Mouse (Mus musculus) kidney, adult 8-10 months (tissue): ENCODE measurements around the gene Speg.

Experiments
- DNase-seq, 2 experiments: peaks; one replicate each; pipeline ENCODE4 v3.0.0; 2022

Speg gene

DNA sequence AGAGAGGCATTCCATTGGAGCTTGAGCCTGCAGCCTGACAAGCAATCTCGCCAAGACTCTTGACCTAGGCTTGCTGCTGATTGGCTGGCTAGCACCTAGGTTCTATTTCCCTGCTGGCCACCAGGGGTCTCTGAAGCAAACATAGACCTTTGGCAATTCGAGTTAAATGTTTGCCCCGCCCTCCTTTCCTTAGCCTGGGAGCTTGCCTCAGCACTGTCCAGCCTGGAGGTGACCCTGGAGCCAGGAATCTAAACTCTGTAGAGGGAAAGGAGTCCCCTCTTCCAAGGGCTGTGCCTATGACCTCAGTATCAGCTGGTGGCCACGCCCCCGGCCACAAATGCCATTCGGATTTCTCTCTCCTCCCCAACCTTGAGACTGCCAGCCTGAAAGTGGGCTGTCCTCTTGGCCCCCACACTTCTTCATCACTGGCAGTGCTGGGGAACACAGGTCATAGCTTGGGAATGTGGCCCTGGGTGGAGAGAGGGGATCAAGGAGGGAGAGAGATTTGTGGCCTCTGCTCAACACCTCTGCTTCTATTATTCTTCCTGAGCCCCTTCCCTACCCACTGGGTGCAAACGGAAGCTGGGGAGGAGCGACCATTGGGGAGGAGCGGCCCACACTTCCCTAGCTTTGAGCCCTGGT, 23.8 kb downstream of the Speg start:
- DNase-seq, result peak; percentile 81 to 83

DNA sequence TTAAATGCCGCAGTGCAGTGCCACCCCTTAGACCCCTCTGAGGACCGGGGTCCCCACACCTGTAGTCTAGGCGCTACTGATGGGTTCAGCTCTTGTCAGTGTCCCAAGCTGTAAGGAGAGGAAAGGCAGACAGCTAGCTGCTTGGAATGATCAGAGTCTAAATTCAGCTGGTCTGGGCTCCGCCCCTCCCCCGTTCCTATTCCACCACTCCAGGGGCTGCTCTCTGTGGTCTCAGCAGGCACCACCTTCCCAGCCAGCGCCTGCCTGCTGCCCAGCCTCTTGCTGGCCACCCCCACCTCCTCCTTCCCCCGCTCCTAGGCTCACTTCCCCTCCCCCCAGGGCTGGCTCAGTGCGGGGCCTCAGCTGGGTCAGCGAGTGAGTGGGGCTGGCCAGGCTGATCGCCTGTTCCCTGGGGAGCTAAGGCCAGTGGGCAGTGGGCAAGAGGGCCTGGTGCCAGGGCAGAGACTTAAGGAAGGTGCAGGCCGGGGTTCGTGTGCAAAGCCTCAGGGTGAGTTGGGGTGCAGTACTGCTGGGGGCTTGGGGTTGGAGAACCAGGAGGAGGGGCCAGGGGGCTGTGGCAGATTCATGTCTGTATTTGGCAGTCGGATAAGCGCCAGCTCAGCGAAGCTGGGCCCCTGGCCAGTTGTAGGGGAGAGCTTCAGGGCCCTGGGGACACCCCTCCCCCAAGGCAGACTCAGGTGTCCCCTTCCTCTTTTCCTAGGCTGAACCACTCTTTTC, 24.8 kb downstream of the Speg start:
- DNase-seq, result peak in 1 of 2 experiments; percentile 30

DNA sequence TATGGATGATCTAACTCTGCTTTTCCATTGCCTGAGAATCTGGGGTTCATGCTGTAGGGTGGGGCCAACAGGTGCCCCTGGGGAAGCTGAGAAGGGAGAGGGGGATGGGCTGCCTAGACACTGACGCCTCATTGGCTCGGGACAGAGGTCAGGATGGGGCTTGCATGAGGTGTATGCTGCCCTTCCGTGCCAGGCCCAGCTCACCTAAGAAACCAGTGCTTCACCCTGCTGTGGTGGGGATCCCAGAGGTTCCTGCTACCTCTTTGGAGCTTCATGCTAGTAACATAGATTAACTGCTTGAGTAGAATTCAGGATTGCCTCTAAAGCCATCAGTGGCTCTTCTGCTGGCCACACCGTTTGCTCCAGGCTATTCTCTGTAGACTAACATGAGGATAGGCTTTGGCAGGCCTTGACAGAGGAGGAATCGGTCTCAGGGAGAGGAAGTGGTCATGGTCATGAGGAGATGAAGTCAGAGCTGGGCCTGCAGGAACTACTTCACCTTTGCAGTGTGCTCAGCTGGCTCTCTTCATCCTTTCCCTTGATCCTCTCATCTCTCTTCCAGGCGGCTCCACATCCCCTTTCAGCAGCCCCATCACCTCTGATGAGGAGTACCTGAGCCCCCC, 25.5 kb downstream of the Speg start:
- no peak for DNase-seq

DNA sequence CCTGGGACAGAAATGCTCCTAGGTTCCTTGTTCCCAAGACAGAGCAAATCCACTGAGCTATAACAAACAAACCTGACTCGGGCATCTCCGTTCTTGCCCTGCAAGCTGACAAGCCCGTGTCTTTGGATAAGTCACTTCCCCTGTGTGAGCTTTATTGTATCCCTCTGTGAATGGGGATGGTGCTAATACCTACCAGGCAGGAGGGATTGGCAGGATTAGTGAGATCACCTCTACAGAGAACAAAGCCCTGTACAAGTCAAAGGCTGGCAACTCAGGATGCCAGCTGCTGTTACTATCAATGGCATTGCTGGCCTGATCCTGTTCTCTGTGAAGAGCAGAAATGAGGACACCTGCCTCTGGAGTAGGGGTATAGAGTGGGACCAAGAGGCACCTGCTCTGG, 30.4 kb downstream of the Speg start:
- no peak for DNase-seq

GRCm38 (mm10) chr1:75406173-75406572, 31.1 kb downstream of the Speg start:
- no peak for DNase-seq

GRCm38 (mm10) chr1:75407056-75407455, 32.0 kb downstream of the Speg start:
- DNase-seq, result no peak

- DNase-seq, result no peak
Measured at GRCm38 (mm10) chr1:75408210-75408609, 33.1 kb downstream of the Speg start.

DNA sequence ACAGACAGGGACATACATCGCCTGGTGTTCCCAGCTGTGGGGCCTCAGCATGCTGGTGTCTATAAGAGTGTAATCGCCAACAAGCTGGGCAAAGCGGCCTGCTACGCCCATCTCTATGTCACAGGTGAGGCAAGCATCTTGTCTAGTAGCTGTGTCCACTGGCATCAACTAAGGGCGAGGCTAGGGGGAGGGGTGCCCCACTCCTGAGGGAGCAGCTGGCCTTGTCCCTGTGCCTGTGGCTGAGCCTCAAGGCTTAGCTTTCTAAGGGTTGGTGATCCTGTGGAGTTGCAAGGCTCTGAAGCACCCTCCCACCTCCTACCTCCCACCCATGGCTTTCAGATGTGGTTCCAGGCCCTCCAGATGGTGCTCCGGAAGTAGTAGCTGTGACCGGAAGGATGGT, 34.9 kb downstream of the Speg start:
- no peak for DNase-seq

DNA sequence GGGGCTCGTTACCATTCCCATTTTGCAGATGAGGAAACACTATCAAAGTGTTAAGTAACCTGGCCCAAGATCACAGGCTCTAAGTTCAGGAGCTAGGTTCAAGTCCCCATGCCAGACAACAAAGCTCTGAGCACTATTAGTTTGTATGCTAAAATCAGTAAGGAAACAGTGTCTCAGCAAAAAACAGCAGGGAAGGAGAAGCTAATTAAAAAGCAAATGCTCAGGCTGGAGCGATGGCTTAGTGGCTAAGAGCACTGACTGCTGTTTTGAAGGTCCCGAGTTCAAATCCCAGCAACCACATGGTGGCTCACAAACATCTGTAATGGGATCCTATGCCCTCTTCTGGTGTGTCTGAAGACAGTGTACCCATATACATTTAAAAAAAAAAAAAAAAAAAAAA, 37.1 kb downstream of the Speg start:
- DNase-seq, result no peak

DNA sequence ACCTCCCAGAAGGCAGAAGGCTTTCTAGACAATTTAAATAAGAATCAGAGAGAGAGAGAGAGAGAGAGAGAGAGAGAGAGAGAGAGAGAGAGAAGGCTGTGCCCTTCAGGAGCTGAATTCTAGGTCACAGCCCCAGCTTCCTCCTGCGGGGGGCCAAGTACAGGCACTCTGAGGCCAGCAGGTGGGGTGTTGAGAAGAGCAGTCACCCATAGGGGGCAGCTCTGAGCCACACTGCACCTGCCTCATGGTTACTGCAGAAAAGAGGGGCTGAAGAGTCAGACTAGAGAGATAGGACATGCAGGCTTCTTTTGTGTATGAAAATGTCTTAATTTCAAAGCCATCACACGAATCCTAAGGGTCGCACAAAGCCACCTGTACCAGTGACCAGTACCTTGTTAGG, 38.7 kb downstream of the Speg start:
- DNase-seq, result peak; percentile 20 to 21

DNA sequence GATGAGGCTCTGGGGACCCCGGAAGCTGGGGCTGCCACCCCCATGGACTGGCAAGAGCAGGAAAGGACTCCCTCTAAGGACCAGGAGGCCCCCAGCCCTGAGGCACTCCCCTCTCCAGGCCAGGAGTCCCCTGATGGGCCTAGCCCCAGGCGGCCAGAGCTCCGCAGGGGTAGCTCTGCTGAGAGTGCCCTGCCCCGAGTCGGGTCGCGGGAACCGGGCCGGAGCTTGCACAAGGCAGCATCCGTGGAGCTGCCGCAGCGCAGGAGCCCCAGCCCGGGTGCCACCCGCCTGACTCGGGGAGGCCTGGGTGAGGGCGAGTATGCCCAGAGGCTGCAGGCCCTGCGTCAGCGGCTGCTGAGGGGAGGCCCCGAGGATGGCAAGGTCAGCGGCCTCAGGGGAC, 46.7 kb downstream of the Speg start:
- no peak for DNase-seq

DNA sequence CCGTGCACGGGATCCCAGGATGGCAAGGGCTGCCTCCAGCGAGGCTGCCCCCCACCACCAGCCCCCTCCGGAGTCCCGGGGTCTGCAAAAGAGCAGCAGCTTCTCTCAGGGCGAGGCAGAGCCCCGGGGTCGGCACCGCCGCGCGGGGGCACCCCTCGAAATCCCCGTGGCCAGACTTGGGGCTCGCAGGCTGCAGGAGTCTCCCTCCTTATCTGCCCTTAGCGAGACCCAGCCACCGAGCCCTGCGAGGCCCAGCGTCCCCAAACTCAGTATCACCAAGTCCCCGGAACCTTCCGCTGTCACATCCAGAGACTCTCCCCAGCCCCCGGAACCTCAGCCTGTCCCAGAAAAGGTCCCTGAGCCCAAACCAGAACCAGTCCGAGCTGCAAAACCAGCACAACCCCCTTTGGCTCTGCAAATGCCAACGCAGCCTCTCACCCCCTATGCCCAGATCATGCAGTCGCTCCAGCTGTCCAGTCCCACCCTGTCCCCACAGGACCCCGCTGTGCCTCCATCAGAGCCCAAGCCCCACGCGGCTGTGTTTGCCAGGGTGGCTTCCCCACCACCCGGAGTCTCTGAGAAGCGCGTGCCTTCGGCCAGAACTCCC, 47.2 kb downstream of the Speg start:
- no peak for DNase-seq

DNA sequence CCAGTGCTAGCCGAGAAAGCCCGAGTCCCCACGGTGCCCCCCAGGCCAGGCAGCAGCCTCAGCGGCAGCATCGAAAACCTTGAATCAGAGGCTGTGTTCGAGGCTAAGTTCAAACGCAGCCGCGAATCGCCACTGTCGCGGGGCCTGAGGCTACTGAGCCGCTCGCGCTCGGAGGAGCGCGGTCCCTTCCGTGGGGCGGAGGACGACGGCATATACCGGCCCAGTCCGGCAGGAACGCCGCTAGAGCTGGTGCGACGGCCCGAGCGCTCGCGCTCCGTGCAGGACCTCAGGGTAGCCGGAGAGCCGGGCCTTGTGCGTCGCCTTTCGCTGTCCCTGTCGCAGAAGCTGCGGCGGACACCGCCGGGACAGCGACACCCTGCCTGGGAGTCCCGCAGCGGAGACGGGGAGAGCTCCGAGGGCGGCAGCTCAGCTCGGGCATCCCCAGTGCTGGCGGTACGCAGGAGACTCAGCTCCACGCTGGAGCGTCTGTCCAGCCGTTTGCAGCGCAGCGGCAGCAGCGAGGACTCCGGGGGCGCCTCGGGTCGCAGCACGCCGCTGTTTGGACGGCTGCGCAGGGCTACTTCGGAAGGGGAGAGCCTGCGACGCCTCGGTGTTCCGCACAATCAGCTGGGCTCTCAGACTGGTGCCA, 47.9 kb downstream of the Speg start:
- DNase-seq, result no peak

GRCm38 (mm10) chr1:75423780-75424390, 48.8 kb downstream of the Speg start:
- no peak for DNase-seq

DNA sequence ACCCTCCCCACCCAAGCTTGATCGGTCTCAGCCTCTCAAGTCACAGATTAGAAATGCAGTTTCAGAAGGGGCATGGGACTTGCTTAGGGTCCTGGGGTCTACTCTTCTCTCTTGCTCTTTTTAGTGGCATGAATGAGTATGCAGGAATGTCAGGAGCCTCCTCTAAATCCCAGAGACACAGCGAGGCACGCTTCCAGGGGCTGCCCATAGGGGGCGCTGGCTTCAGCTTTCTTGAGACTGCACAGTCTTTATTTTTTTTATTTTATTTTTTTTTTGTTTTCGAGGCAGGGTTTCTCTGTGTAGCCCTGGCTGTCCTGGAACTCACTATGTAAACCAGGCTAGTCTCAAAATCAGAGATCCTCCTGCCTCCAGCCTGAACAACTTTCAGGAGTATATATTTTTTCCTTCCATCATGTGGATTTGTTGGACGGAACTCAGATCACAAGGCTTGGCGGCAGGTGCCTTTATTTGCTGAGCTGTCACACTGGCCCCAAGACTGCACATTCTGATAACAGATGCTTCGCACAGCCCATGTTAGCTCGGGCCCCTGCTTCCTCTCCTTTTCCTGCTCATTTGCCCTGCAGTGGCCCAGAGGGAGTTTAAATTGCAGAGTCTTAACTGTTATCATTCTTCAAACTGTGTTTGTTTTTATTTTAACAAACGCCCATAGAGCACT, 50.8 kb downstream of the Speg start:
- DNase-seq, result peak in 1 of 2 experiments; percentile 25

DNA sequence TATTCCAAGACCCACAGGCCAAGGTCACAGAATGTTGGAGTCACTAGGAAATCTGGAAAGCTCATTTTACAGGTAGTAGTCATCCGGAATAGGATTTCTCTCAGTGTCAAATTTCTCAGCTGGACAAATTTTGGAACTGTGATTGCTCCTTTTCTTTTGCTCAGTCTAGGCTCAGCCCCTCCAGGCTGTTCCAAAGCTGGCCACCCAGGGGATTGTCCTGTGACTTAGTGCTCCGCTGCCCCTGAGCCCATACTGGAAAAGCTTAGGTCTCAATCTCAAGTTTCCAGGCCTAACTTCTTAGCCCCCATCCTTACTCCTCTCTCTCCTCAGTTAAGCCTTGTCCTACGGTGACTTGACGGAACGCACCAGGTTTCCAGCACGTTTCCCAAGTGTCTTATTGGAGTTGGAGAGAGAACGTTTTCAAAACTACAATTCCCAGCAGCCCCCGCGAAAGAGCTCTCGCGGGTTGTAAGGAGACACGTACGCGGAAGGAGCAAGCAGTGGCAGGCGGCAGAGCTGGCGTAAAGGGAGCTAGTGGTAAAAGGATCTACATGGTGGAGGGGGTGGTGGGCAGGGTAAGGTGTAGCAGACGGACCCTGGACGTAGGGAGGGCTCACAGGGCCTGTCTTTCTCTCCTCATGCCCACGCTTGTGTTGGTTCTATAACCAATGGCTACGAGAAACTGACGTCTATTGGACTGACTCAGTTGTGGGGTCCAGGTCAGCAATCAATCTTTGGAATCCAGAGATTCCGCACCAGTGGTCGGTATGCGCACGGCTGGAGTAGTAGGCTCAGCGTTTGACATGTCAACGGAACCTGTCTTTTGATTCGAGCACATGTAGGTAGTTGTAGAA, 60.6 kb downstream of the Speg start, which contains the start of gene Gmppa:
Gmppa (plus strand) TSS at position 456 of the 854 bp plus-strand sequence.
- DNase-seq, result peak; percentile 76 to 84

DNA sequence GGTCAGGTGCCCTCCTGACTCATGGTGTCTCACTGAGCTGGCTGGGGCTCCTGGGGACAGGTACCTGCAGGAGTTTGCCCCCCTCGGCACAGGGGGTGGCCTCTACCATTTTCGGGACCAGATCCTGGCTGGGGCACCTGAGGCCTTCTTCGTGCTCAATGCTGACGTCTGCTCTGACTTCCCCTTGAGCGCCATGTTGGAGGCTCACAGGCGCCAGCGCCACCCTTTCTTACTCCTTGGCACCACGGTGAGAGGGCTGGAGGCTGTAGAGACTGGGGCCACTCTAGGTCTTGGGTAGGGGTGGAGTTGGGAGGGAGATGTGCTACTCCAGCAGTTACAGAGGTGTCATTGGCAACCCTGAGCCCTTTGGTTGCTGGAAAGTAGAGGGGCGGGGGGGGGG, 63.7 kb downstream of the Speg start:
- DNase-seq, result no peak

GRCm38 (mm10) chr1:75440661-75441060, 65.6 kb downstream of the Speg start:
- DNase-seq, result no peak

- DNase-seq, result no peak
Measured at GRCm38 (mm10) chr1:75441471-75441996, 66.4 kb downstream of the Speg start.

GRCm38 (mm10) chr1:75442171-75442570, 67.1 kb downstream of the Speg start:
- DNase-seq, result no peak

DNA sequence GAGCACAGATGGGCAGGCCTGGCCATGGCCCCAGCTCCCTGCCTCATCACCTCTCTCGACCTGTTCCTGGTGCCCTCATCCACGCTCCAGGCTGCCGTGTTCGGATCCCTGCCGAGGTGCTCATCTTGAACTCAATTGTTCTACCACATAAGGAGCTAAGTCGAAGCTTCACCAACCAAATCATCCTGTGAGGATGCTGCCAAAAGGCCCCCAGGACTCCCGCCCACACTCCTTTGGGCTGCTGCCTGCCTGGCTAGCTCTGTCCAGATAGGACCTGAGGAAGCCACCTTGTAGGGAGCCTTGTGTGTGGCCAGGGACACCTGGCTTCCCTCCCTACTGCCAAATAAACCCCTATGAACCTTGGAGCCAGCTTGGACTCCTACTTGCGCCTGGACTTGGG, 67.7 kb downstream of the Speg start:
- DNase-seq, result no peak
